Mouse (Mus musculus) cerebellum, postnatal 4 days (tissue): ENCODE results near the gene Stxbp1.
A peak's percentile ranks its signal among the peaks of the same experiment; 100 is the strongest.

Experiments
- DNase-seq, 2 experiments: peaks; one replicate each; pipeline ENCODE4 v3.0.0; 2022; ENCODE audit warnings: low spot score in 2 of 2, mixed read lengths in 1 of 2

The Stxbp1 gene

GRCm38 (mm10) chr2:32838147-32838884 lies 8.7 kb downstream of the Stxbp1 start:
- no peak for DNase-seq

- no peak for DNase-seq
Measured at GRCm38 (mm10) chr2:32835588-32835987, 11.5 kb downstream of the Stxbp1 start.

- no peak for DNase-seq
Measured at GRCm38 (mm10) chr2:32834496-32834895, 12.5 kb downstream of the Stxbp1 start.

- DNase-seq: no peak
Measured at GRCm38 (mm10) chr2:32828979-32829676, 17.9 kb downstream of the Stxbp1 start.

- no peak for DNase-seq
Measured at GRCm38 (mm10) chr2:32825796-32826195, 21.2 kb downstream of the Stxbp1 start.

- no peak for DNase-seq
Measured at GRCm38 (mm10) chr2:32824778-32825177, 22.3 kb downstream of the Stxbp1 start.

- DNase-seq: no peak
Measured at GRCm38 (mm10) chr2:32824181-32824580, 22.9 kb downstream of the Stxbp1 start.

GRCm38 (mm10) chr2:32823579-32824154 lies 23.4 kb downstream of the Stxbp1 start:
- no peak for DNase-seq

GRCm38 (mm10) chr2:32823153-32823552 lies 23.9 kb downstream of the Stxbp1 start:
- DNase-seq: peak in 1 of 2 experiments; percentile 68

- no peak for DNase-seq
Measured at GRCm38 (mm10) chr2:32822643-32823042, 24.4 kb downstream of the Stxbp1 start.

GRCm38 (mm10) chr2:32821041-32821802 lies 25.8 kb downstream of the Stxbp1 start:
- peak in 1 of 2 experiments; percentile 27 for DNase-seq

- DNase-seq: no peak
Measured at GRCm38 (mm10) chr2:32818208-32818607, 28.8 kb downstream of the Stxbp1 start.

GRCm38 (mm10) chr2:32817589-32817988 lies 29.5 kb downstream of the Stxbp1 start:
- DNase-seq: no peak

GRCm38 (mm10) chr2:32816946-32817581 lies 30.0 kb downstream of the Stxbp1 start:
- peak in 1 of 2 experiments; percentile 54 for DNase-seq

- DNase-seq: no peak
Measured at GRCm38 (mm10) chr2:32816497-32816896, 30.5 kb downstream of the Stxbp1 start.

- no peak for DNase-seq
Measured at GRCm38 (mm10) chr2:32811959-32812358, 35.1 kb downstream of the Stxbp1 start.

GRCm38 (mm10) chr2:32808816-32809566 lies 38.1 kb downstream of the Stxbp1 start:
- DNase-seq: no peak

GRCm38 (mm10) chr2:32798251-32798962 lies 48.6 kb downstream of the Stxbp1 start:
- no peak for DNase-seq

- DNase-seq: no peak
Measured at GRCm38 (mm10) chr2:32795748-32796418, 51.2 kb downstream of the Stxbp1 start.

GRCm38 (mm10) chr2:32791297-32791696 lies 55.7 kb downstream of the Stxbp1 start:
- DNase-seq: no peak
